Mouse (Mus musculus) bone marrow, adult 2 months (tissue): Measurements from ENCODE around the gene Rftn1.

Source experiments
- CTCF ChIP-seq: fragments of 200-500 bp; IDR thresholded peaks from 2 replicates; pipeline ENCODE4 v1.5.1; 2011; ENCODE audit warnings: low read length, control low read depth; ENCODE audit not compliant: control insufficient read depth, insufficient read depth
- POLR2A ChIP-seq: fragments of 200-500 bp; IDR thresholded peaks from 2 replicates; pipeline ENCODE4 v1.6.1; 2011; ENCODE audit warnings: low read depth, mild to moderate bottlenecking, control low read depth, low read length, borderline replicate concordance; ENCODE audit not compliant: control insufficient read depth

DNA sequence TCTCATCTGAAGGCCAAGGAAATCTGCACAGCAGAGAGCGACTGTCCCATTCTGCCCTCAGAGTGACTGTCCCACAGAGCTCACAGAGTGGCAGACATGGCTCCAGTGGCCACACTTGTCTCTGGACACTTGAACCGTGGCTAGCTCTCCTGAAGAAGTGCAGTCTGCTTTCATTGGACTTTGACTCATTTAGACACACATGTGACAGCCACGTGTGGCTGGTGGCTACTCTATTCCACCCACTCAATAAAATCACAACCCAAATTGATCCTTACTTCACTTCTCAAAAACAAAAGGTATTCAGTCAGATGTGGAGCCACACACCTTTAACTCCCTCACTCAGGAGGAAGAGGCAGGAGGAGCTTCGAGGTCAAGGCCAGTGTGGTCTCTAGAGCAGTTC, 5.4 kb downstream of the Rftn1 start:
- TF ChIP-seq POLR2A (no peak), CTCF (no peak)
